Mouse (Mus musculus): ENCODE data around the gene Idua. TPM values are rescaled to one million over a fixed set of nuclear protein-coding genes. Genes with fewer than 3 reads are reported as not detected.

Idua gene
- total and polyA plus RNA-seq, 2 experiments: 2.6 to 7.3 TPM

- DNase-seq (ENCODE audit: extremely low read depth, low read depth, low spot score): no peak
- no peak overlapping the region for H3K27ac ChIP-seq (replicated peaks; ENCODE audit: insufficient read depth, low read depth, low read length)
- H3K9ac ChIP-seq (ENCODE audit: low read depth, low read length): no peak overlapping the region
- WGBS: 95% methylated on average over 15 of the region's 15 CpGs
- H3K36me3 ChIP-seq (ENCODE audit: control insufficient read depth, insufficient read depth, low read length): peaks cover 19% of the 10 kb centered on the region
- H3K79me2 ChIP-seq (ENCODE audit: control insufficient read depth, insufficient read depth, low read length): peaks cover 17% of the 10 kb centered on the region
- no peak for TF ChIP-seq POLR2A (IDR thresholded peaks at IDR 0.05; ENCODE audit: extremely low read depth, insufficient read depth, low read length)
- TF ChIP-seq CTCF (IDR thresholded peaks at IDR 0.05; ENCODE audit: low read depth, low read length): no peak
- peaks cover 16% of the 10 kb centered on the region for H3K4me1 ChIP-seq (ENCODE audit: control insufficient read depth, insufficient read depth, low read length)
- H3K4me3 ChIP-seq (ENCODE audit: insufficient read depth, low read depth, low read length): no peak overlapping the region
- no peaks in the 10 kb centered on the region for H3K27me3 ChIP-seq (ENCODE audit: control insufficient read depth, insufficient read depth, low read length)
These were observed 4.1 kb upstream of the Idua start for GRCm38 (mm10) chr5:108655891-108656650.

GRCm38 (mm10) chr5:108657406-108657805 lies 2.7 kb upstream of the Idua start:
- WGBS: 83% methylated on average over 5 of the region's 5 CpGs
- Histone ChIP-seq H3K36me3 (ENCODE audit: control insufficient read depth, insufficient read depth, low read length) (peaks cover 17% of the 10 kb centered on the region), H3K27ac (replicated peaks; ENCODE audit: insufficient read depth, low read depth, low read length) (no peak overlapping the region), H3K4me3 (ENCODE audit: insufficient read depth, low read depth, low read length) (no peak overlapping the region), H3K27me3 (ENCODE audit: control insufficient read depth, insufficient read depth, low read length) (no peaks in the 10 kb centered on the region), H3K79me2 (ENCODE audit: control insufficient read depth, insufficient read depth, low read length) (peaks cover 17% of the 10 kb centered on the region), H3K9ac (ENCODE audit: low read depth, low read length) (no peak overlapping the region), H3K4me1 (ENCODE audit: control insufficient read depth, insufficient read depth, low read length) (peaks cover 18% of the 10 kb centered on the region)
- no peak for DNase-seq (ENCODE audit: extremely low read depth, low read depth, low spot score)
- TF ChIP-seq CTCF (IDR thresholded peaks at IDR 0.05; ENCODE audit: low read depth, low read length) (no peak), POLR2A (IDR thresholded peaks at IDR 0.05; ENCODE audit: extremely low read depth, insufficient read depth, low read length) (no peak)

GRCm38 (mm10) chr5:108658611-108659010 lies 1.5 kb upstream of the Idua start:
- Histone ChIP-seq H3K4me3 (ENCODE audit: insufficient read depth, low read depth, low read length) (no peak overlapping the region), H3K27me3 (ENCODE audit: control insufficient read depth, insufficient read depth, low read length) (no peaks in the 10 kb centered on the region), H3K79me2 (ENCODE audit: control insufficient read depth, insufficient read depth, low read length) (peaks cover 17% of the 10 kb centered on the region), H3K36me3 (ENCODE audit: control insufficient read depth, insufficient read depth, low read length) (peaks cover 15% of the 10 kb centered on the region), H3K4me1 (ENCODE audit: control insufficient read depth, insufficient read depth, low read length) (peaks cover 18% of the 10 kb centered on the region), H3K27ac (replicated peaks; ENCODE audit: insufficient read depth, low read depth, low read length) (no peak overlapping the region), H3K9ac (ENCODE audit: low read depth, low read length) (no peak overlapping the region)
- TF ChIP-seq CTCF (IDR thresholded peaks at IDR 0.05; ENCODE audit: low read depth, low read length) (no peak), POLR2A (IDR thresholded peaks at IDR 0.05; ENCODE audit: extremely low read depth, insufficient read depth, low read length) (no peak)
- WGBS: 100% methylated on average over 1 of the region's 1 CpGs
- DNase-seq (ENCODE audit: extremely low read depth, low read depth, low spot score): no peak

GRCm38 (mm10) chr5:108660632-108661268 lies 619 bp downstream of the Idua start:
- 21% methylated on average over 36 of the region's 36 CpGs for WGBS
- Histone ChIP-seq H3K36me3 (ENCODE audit: control insufficient read depth, insufficient read depth, low read length) (peaks cover 2% of the 10 kb centered on the region; the same call in 1 of the 2 replicates), H3K27ac (replicated peaks; ENCODE audit: insufficient read depth, low read depth, low read length) (peak overlapping the region; percentile 80), H3K27me3 (ENCODE audit: control insufficient read depth, insufficient read depth, low read length) (no peaks in the 10 kb centered on the region), H3K4me3 (ENCODE audit: insufficient read depth, low read depth, low read length) (peak overlapping the region; percentile 84), H3K79me2 (ENCODE audit: control insufficient read depth, insufficient read depth, low read length) (peaks cover 17% of the 10 kb centered on the region), H3K4me1 (ENCODE audit: control insufficient read depth, insufficient read depth, low read length) (peaks cover 18% of the 10 kb centered on the region), H3K9ac (ENCODE audit: low read depth, low read length) (peak overlapping the region; percentile 85)
- peak; percentile 83; the same call in 1 of the 2 replicates for TF ChIP-seq POLR2A (IDR thresholded peaks at IDR 0.05; ENCODE audit: extremely low read depth, insufficient read depth, low read length)
- TF ChIP-seq CTCF (IDR thresholded peaks at IDR 0.05; ENCODE audit: low read depth, low read length): no peak
- DNase-seq (ENCODE audit: extremely low read depth, low read depth, low spot score): peak; percentile 71

GRCm38 (mm10) chr5:108662772-108663171 lies 2.6 kb downstream of the Idua start:
- peaks cover 17% of the 10 kb centered on the region for H3K79me2 ChIP-seq (ENCODE audit: control insufficient read depth, insufficient read depth, low read length)
- H3K27me3 ChIP-seq (ENCODE audit: control insufficient read depth, insufficient read depth, low read length): no peaks in the 10 kb centered on the region
- TF ChIP-seq POLR2A (IDR thresholded peaks at IDR 0.05; ENCODE audit: extremely low read depth, insufficient read depth, low read length): no peak
- no peak for TF ChIP-seq CTCF (IDR thresholded peaks at IDR 0.05; ENCODE audit: low read depth, low read length)
- no peak for DNase-seq (ENCODE audit: extremely low read depth, low read depth, low spot score)
- no peaks in the 10 kb centered on the region for H3K36me3 ChIP-seq (ENCODE audit: control insufficient read depth, insufficient read depth, low read length)
- WGBS: 76% methylated on average over 4 of the region's 4 CpGs
- H3K27ac ChIP-seq (replicated peaks; ENCODE audit: insufficient read depth, low read depth, low read length): no peak overlapping the region
- H3K4me1 ChIP-seq (ENCODE audit: control insufficient read depth, insufficient read depth, low read length): peaks cover 18% of the 10 kb centered on the region
- H3K4me3 ChIP-seq (ENCODE audit: insufficient read depth, low read depth, low read length): no peak overlapping the region
- no peak overlapping the region for H3K9ac ChIP-seq (ENCODE audit: low read depth, low read length)

GRCm38 (mm10) chr5:108665066-108665465 lies 4.9 kb downstream of the Idua start:
- TF ChIP-seq CTCF (IDR thresholded peaks at IDR 0.05; ENCODE audit: low read depth, low read length): no peak
- no peak for TF ChIP-seq POLR2A (IDR thresholded peaks at IDR 0.05; ENCODE audit: extremely low read depth, insufficient read depth, low read length)
- Histone ChIP-seq H3K27me3 (ENCODE audit: control insufficient read depth, insufficient read depth, low read length) (no peaks in the 10 kb centered on the region), H3K4me3 (ENCODE audit: insufficient read depth, low read depth, low read length) (no peak overlapping the region), H3K27ac (replicated peaks; ENCODE audit: insufficient read depth, low read depth, low read length) (no peak overlapping the region), H3K79me2 (ENCODE audit: control insufficient read depth, insufficient read depth, low read length) (no peaks in the 10 kb centered on the region), H3K4me1 (ENCODE audit: control insufficient read depth, insufficient read depth, low read length) (peaks cover 12% of the 10 kb centered on the region), H3K9ac (ENCODE audit: low read depth, low read length) (no peak overlapping the region), H3K36me3 (ENCODE audit: control insufficient read depth, insufficient read depth, low read length) (no peaks in the 10 kb centered on the region)
- no peak for DNase-seq (ENCODE audit: extremely low read depth, low read depth, low spot score)
- 62% methylated on average over 3 of the region's 3 CpGs for WGBS
